Mouse (Mus musculus): ENCODE measurements at regions not wholly inside any gene's neighbourhood (a gene's known extent, or its start where the extent isn't known, plus 50 kb on each side); places are given as distances from the start of the nearest gene placed in this dataset.

GRCm38 (mm10) chr2:124952212-124952611 lies 115.7 kb upstream of the Slc24a5 start:
- Histone ChIP-seq H3K36me3 (ENCODE audit: control insufficient read depth in 1 of 2, insufficient read depth in 2 of 2, low read length in 2 of 2) (no peaks in the 10 kb centered on the region), H3K79me2 (ENCODE audit: control insufficient read depth, insufficient read depth, low read length, poor library complexity) (no peaks in the 10 kb centered on the region), H3K27ac (ENCODE audit: control insufficient read depth, low read depth, low read length) (no peak overlapping the region), H3K9me3 (replicated peaks; ENCODE audit: insufficient read depth, low read length) (no peaks in the 10 kb centered on the region), H3K9ac (ENCODE audit: control insufficient read depth, low read depth, low read length, poor library complexity, severe bottlenecking) (no peak overlapping the region), H3K27me3 (ENCODE audit: control insufficient read depth in 1 of 2, insufficient read depth in 2 of 2, low read length in 2 of 2) (no peaks in the 10 kb centered on the region), H3K4me3 (ENCODE audit: control insufficient read depth in 1 of 2, insufficient read depth in 1 of 2, low read depth in 2 of 2, low read length in 2 of 2) (no peak overlapping the region), H3K4me1 (ENCODE audit: control insufficient read depth in 1 of 2, insufficient read depth in 2 of 2, low read length in 2 of 2) (no peaks in the 10 kb centered on the region)
- no peak for DNase-seq (ENCODE audit: low read depth, low spot score)
- TF ChIP-seq USF1 (IDR thresholded peaks at IDR 0.05; ENCODE audit: low read depth, low read length) (no peak), ZMIZ1 (IDR thresholded peaks at IDR 0.05; ENCODE audit: low read depth, low read length) (no peak), MYC (IDR thresholded peaks at IDR 0.05; ENCODE audit: low read depth, low read length) (no peak), GATA1 (IDR thresholded peaks at IDR 0.05; ENCODE audit: low read depth, low read length) (no peak), MAX (IDR thresholded peaks at IDR 0.05; ENCODE audit: low read length) (no peak), POLR2A (IDR thresholded peaks at IDR 0.05; ENCODE audit: control insufficient read depth in 1 of 2, insufficient read depth in 1 of 2, low read depth in 1 of 2, low read length in 2 of 2, poor library complexity in 1 of 2) (no peak), TAL1 (IDR thresholded peaks at IDR 0.05; ENCODE audit: low read length) (no peak), KAT2A (conservative IDR thresholded peaks at IDR 0.05; ENCODE audit: low read depth, low read length) (no peak), E2F4 (IDR thresholded peaks at IDR 0.05; ENCODE audit: borderline replicate concordance, low read depth, low read length) (no peak), USF2 (IDR thresholded peaks at IDR 0.05; ENCODE audit: borderline replicate concordance in 1 of 2, insufficient read depth in 1 of 2, low read depth in 1 of 2, low read length in 2 of 2) (no peak)

GRCm38 (mm10) chr2:124953015-124953414 lies 114.9 kb upstream of the Slc24a5 start:
- no peaks in the 10 kb centered on the region for H3K27me3 ChIP-seq (ENCODE audit: control insufficient read depth in 1 of 2, insufficient read depth in 2 of 2, low read length in 2 of 2)
- no peaks in the 10 kb centered on the region for H3K9me3 ChIP-seq (replicated peaks; ENCODE audit: insufficient read depth, low read length)
- H3K4me1 ChIP-seq (ENCODE audit: control insufficient read depth in 1 of 2, insufficient read depth in 2 of 2, low read length in 2 of 2): no peaks in the 10 kb centered on the region
- DNase-seq (ENCODE audit: low read depth, low spot score): no peak
- TF ChIP-seq EP300 (IDR thresholded peaks at IDR 0.05; ENCODE audit: low read depth in 1 of 2, low read length in 2 of 2): no peak
- TF ChIP-seq KAT2A (conservative IDR thresholded peaks at IDR 0.05; ENCODE audit: low read depth, low read length): no peak
- TF ChIP-seq MXI1 (IDR thresholded peaks at IDR 0.05; ENCODE audit: low read depth, low read length): no peak
- no peak overlapping the region for H3K9ac ChIP-seq (ENCODE audit: control insufficient read depth, low read depth, low read length, poor library complexity, severe bottlenecking)
- no peaks in the 10 kb centered on the region for H3K36me3 ChIP-seq (ENCODE audit: control insufficient read depth in 1 of 2, insufficient read depth in 2 of 2, low read length in 2 of 2)
- H3K27ac ChIP-seq (ENCODE audit: control insufficient read depth, low read depth, low read length): no peak overlapping the region
- H3K79me2 ChIP-seq (ENCODE audit: control insufficient read depth, insufficient read depth, low read length, poor library complexity): no peaks in the 10 kb centered on the region
- H3K4me3 ChIP-seq (ENCODE audit: control insufficient read depth in 1 of 2, insufficient read depth in 1 of 2, low read depth in 2 of 2, low read length in 2 of 2): no peak overlapping the region

- Histone ChIP-seq H3K9me3 (replicated peaks; ENCODE audit: insufficient read depth, low read length) (no peaks in the 10 kb centered on the region), H3K27me3 (ENCODE audit: control insufficient read depth in 1 of 2, insufficient read depth in 2 of 2, low read length in 2 of 2) (no peaks in the 10 kb centered on the region), H3K27ac (ENCODE audit: control insufficient read depth, low read depth, low read length) (no peak overlapping the region), H3K4me1 (ENCODE audit: control insufficient read depth in 1 of 2, insufficient read depth in 2 of 2, low read length in 2 of 2) (no peaks in the 10 kb centered on the region), H3K79me2 (ENCODE audit: control insufficient read depth, insufficient read depth, low read length, poor library complexity) (no peaks in the 10 kb centered on the region), H3K9ac (ENCODE audit: control insufficient read depth, low read depth, low read length, poor library complexity, severe bottlenecking) (no peak overlapping the region), H3K36me3 (ENCODE audit: control insufficient read depth in 1 of 2, insufficient read depth in 2 of 2, low read length in 2 of 2) (no peaks in the 10 kb centered on the region), H3K4me3 (ENCODE audit: control insufficient read depth in 1 of 2, insufficient read depth in 1 of 2, low read depth in 2 of 2, low read length in 2 of 2) (no peak overlapping the region)
- TF ChIP-seq RAD21 (IDR thresholded peaks at IDR 0.05; ENCODE audit: low read depth, low read length): no peak
- no peak for TF ChIP-seq EP300 (IDR thresholded peaks at IDR 0.05; ENCODE audit: low read depth in 1 of 2, low read length in 2 of 2)
- TF ChIP-seq CTCF (IDR thresholded peaks at IDR 0.05 in 2 of 3, conservative IDR thresholded peaks at IDR 0.05 in 1 of 3; ENCODE audit: control insufficient read depth in 1 of 3, insufficient read depth in 1 of 3, low read depth in 2 of 3, low read length in 3 of 3, poor library complexity in 1 of 3, severe bottlenecking in 1 of 3): no peak
- TF ChIP-seq POLR2A (IDR thresholded peaks at IDR 0.05; ENCODE audit: control insufficient read depth in 1 of 2, insufficient read depth in 1 of 2, low read depth in 1 of 2, low read length in 2 of 2, poor library complexity in 1 of 2): no peak
- no peak for TF ChIP-seq RCOR1 (IDR thresholded peaks at IDR 0.05; ENCODE audit: low read depth, low read length)
- TF ChIP-seq ZC3H11A (IDR thresholded peaks at IDR 0.05; ENCODE audit: low read depth, low read length): no peak
- no peak for TF ChIP-seq TBP (IDR thresholded peaks at IDR 0.05; ENCODE audit: low read depth, low read length)
- TF ChIP-seq E2F4 (IDR thresholded peaks at IDR 0.05; ENCODE audit: borderline replicate concordance, low read depth, low read length): no peak
- TF ChIP-seq TAL1 (IDR thresholded peaks at IDR 0.05; ENCODE audit: low read length): no peak
- no peak for TF ChIP-seq NRF1 (IDR thresholded peaks at IDR 0.05; ENCODE audit: insufficient read depth, low read depth, low read length, poor library complexity, severe bottlenecking)
- TF ChIP-seq MYC (IDR thresholded peaks at IDR 0.05; ENCODE audit: low read depth, low read length): no peak
- no peak for TF ChIP-seq ZNF384 (IDR thresholded peaks at IDR 0.05; ENCODE audit: low read depth, low read length)
- TF ChIP-seq MAX (IDR thresholded peaks at IDR 0.05; ENCODE audit: low read length): no peak
- no peak for TF ChIP-seq NELFE (IDR thresholded peaks at IDR 0.05; ENCODE audit: low read depth, low read length)
- no peak for TF ChIP-seq SMC3 (IDR thresholded peaks at IDR 0.05; ENCODE audit: low read depth, low read length)
- TF ChIP-seq ZKSCAN1 (IDR thresholded peaks at IDR 0.05; ENCODE audit: low read depth, low read length): no peak
- TF ChIP-seq USF2 (IDR thresholded peaks at IDR 0.05; ENCODE audit: borderline replicate concordance in 1 of 2, insufficient read depth in 1 of 2, low read depth in 1 of 2, low read length in 2 of 2): no peak
- no peak for TF ChIP-seq GATA1 (IDR thresholded peaks at IDR 0.05; ENCODE audit: low read depth, low read length)
- no peak for TF ChIP-seq CHD1 (IDR thresholded peaks at IDR 0.05; ENCODE audit: low read depth, low read length)
- TF ChIP-seq MXI1 (IDR thresholded peaks at IDR 0.05; ENCODE audit: low read depth, low read length): no peak
- no peak for DNase-seq (ENCODE audit: low read depth, low spot score)
Measured at GRCm38 (mm10) chr2:124955843-124956242, 112.1 kb upstream of the Slc24a5 start.
